Mouse (Mus musculus): Measurements from ENCODE around the gene Hic1. TPM values are rescaled to one million over a fixed set of nuclear protein-coding genes. Genes with fewer than 3 reads are reported as not detected.

Hic1 gene
- polyA plus RNA-seq, 1 experiment: 5.3 TPM

DNA sequence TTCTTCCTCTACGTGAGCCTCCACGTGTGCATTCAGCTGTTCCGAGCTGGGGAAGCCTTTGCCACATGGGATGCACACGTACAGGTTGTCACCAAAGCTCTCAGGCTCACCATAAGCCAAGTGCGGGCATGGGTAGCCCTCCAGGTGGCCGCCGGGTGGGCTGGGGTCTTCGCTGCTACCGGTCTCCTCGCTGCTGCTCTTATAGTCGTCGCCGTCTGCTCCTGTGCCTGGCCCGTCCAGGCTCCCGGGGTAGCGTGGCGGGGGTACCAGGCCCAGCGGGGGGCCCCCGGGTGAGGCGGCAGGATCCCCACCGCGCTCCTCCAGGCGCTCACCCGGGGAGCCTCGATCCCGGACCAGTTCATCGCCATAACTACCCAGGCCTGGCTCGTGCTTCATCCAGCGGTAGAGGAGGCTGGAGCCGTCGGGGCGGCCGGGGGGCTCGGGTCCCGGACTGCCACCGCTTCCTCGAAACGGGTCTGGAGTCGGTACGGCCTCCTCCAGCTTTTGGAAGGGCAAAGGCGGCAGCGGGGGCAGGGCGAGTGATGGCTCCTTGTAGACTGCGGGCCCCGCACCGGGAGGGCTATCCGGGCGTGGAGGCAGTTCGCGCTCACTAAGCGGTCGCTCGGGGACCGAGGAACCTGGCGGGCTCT is 3.0 kb downstream of the Hic1 start:
- Histone ChIP-seq H3K27ac (replicated peaks; ENCODE audit: low read depth, low read length) (peak overlapping the region; percentile 59; the same call in 1 of the 2 replicates), H3K4me3 (ENCODE audit: insufficient read depth, low read depth, low read length) (peak overlapping the region; percentile 84), H3K4me1 (ENCODE audit: control insufficient read depth, insufficient read depth, insufficient read length, low read length) (peaks cover 9% of the 10 kb centered on the region; the same call in 1 of the 2 replicates)

DNA sequence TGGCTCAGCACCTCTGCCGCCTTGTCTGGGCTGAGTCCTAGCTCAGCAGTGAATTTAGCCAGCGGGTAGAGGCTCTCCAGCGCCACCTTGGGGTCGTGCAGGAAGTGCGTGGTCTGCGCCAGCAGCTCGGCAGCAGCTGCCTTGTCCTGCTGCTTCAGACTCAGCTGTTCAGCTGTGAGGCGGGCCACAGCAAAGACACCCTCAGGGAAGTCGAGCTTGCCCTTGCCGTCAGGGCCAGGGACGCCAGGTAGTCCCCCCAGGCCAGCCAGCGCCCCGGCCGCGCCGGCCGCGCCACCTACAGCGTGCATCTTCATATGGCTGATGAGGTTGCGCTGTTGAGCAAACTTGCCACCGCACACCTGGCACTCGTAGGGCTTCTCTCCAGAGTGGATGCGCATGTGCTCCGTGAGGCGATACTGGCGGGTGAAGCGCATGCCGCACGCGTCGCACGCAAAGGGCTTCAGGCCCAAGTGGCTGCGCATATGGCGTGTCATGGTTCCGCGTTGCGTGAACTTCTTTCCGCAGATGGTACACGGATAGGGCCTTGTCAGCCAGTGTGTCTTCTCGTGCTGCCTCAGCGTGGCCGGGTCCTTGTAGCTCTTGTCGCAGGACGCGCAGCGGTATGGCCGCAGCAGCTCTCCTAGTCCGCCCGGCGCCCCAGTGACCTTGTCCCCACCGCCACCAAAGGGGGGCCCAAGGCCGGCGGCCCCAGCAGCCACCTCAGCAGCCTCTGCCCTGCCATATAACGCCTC is 3.7 kb downstream of the Hic1 start:
- Histone ChIP-seq H3K4me3 (ENCODE audit: insufficient read depth, low read depth, low read length) (peak overlapping the region; percentile 84), H3K27ac (replicated peaks; ENCODE audit: low read depth, low read length) (peak overlapping the region; percentile 59), H3K4me1 (ENCODE audit: control insufficient read depth, insufficient read depth, insufficient read length, low read length) (peaks cover 9% of the 10 kb centered on the region; the same call in 1 of the 2 replicates)

DNA sequence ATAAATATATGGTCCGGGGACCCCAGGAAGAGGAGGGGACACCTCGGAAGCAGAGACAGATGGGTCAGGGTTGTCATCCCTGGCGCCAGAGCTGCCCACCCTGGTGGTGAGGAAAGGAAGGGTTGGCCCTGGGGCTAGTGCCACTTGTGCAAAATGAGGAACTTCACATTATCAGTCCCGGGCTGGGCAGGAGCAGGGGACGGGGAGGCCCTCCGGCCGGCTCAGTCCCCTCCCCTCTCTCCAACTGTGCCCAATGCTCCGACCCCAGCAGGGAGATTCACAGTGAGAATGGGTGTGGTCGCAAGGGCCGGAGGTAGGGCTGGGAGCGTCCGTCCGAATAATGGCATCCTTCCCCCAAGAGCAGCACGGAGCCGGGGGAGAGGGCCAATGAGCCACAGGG is 4.6 kb downstream of the Hic1 start:
- peak overlapping the region; percentile 84 for H3K4me3 ChIP-seq (ENCODE audit: insufficient read depth, low read depth, low read length)
- peaks cover 9% of the 10 kb centered on the region; the same call in 1 of the 2 replicates for H3K4me1 ChIP-seq (ENCODE audit: control insufficient read depth, insufficient read depth, insufficient read length, low read length)
- peak overlapping the region; percentile 28 for H3K27ac ChIP-seq (replicated peaks; ENCODE audit: low read depth, low read length)

DNA sequence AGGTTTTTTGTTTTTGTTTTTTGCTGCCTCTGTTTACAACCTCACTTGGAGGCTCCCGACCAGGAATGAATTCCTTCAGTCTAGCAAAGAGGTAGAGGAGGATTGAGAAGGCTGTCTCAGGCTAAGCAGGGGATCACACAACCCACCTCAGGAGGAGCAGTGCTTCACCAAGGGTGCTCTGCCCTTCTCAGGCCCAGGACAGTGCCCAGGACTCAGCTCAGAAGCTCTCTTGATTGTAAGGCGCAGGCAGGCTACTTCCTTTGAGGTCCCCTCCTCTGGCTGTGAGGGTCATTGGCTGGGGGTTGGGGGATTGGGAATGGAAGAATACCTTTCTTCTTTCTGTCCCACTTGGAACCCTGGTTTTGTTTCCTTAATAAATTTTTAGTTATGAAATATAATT is 5.3 kb downstream of the Hic1 start:
- H3K4me1 ChIP-seq (ENCODE audit: control insufficient read depth, insufficient read depth, insufficient read length, low read length): peaks cover 9% of the 10 kb centered on the region; the same call in 1 of the 2 replicates
- H3K4me3 ChIP-seq (ENCODE audit: insufficient read depth, low read depth, low read length): peak overlapping the region; percentile 4; the same call in 1 of the 2 replicates
- H3K27ac ChIP-seq (replicated peaks; ENCODE audit: low read depth, low read length): peak overlapping the region; percentile 4

DNA sequence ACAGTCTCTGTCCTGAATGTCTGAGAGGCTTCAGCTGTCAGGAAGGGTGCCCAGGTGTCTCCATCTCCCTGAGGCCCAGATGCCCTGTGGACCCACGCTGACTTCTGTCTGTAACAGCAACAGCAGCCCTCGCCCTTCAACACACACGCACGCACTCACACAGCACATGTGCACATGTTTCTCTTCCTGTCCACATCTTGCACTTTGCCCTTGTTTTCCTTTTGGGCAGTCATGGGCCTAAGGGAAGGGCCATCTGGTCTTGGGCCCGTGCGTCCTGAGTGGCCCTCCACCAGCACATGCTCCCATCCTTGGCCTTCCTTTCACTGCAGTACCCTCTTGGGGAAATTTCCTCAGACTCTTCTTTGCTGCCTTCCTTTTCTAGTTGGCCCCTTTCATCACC is 5.9 kb downstream of the Hic1 start:
- Histone ChIP-seq H3K4me3 (ENCODE audit: insufficient read depth, low read depth, low read length) (no peak overlapping the region), H3K27ac (replicated peaks; ENCODE audit: low read depth, low read length) (peak overlapping the region; percentile 4), H3K4me1 (ENCODE audit: control insufficient read depth, insufficient read depth, insufficient read length, low read length) (peaks cover 11% of the 10 kb centered on the region; the same call in 1 of the 2 replicates)

DNA sequence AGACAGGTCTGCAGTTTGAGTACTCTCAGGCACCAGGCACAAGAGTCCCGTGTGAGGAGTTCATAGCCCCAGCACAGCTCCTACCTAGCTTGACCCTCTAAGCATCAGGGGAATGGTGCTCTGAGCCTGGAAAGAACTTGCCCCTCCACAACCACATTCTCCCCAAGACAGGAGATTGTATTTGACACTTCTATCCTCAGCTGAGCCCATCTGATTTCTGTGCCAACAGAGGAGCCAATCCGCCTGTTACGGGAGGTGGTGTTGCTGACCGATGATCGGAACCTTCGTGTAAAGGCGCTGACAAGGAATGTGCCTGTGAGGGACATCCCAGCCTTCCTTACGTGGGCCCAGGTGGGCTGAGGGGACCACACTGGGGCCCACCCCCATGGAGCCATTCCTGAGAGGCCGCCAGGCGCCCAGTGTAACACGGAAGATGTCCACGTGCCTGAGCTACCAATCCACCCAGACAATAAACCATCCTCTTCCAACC is 6.7 kb downstream of the Hic1 start:
- H3K4me1 ChIP-seq (ENCODE audit: control insufficient read depth, insufficient read depth, insufficient read length, low read length): peaks cover 13% of the 10 kb centered on the region; the same call in 1 of the 2 replicates
- H3K4me3 ChIP-seq (ENCODE audit: insufficient read depth, low read depth, low read length): no peak overlapping the region
- H3K27ac ChIP-seq (replicated peaks; ENCODE audit: low read depth, low read length): peak overlapping the region; percentile 4; the same call in 1 of the 2 replicates

DNA sequence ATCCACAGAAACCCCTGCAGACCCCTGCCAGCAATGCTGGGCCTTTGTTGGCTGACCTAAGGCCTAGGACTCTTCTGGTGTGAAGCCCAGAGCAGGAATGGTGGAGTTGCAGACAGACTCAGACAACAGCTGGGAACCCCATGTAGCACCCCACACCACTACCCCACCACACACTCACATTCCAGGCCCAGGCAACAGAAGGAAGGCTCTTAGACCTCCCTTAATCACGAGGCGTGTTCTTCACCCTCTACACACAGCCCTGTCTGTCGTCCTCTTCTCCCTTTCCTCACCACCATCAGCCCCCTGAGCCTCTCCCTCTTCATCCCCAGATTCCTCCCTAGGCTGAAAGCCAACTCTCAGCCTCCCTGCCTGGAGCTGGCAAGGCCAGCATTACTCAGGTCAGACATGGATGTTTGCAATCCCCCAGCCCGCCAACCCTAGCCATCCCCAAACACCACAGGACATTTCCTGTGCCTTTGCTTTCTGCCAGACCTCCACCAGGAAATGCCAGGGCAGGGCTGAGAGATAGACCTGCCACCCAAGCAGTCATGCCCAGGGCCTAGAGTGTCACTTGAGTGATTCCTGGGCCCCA is 7.8 kb downstream of the Hic1 start:
- H3K4me3 ChIP-seq (ENCODE audit: insufficient read depth, low read depth, low read length): no peak overlapping the region
- peak overlapping the region; percentile 45; the same call in 1 of the 2 replicates for H3K27ac ChIP-seq (replicated peaks; ENCODE audit: low read depth, low read length)

DNA sequence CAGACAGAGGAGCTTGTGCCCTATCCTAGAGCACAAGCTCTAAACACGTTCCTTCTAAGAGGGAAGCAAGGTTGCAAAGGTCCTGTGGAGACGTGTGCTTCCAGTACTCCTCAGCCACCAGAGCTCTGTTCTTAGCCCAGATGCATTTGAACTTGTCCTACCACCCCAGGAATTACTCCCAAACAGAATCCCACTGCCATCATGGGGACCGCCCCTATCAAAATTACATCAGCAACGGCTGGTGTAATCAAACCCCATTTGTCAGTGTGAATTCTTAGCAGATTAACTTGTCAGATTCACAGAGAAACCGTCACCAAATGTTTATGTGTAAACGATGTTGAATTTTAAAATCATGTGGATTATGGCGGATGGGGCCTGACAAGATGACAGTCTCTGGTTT is 8.4 kb downstream of the Hic1 start:
- Histone ChIP-seq H3K4me1 (ENCODE audit: control insufficient read depth, insufficient read depth, insufficient read length, low read length) (peaks cover 22% of the 10 kb centered on the region; the same call in 1 of the 2 replicates), H3K4me3 (ENCODE audit: insufficient read depth, low read depth, low read length) (no peak overlapping the region), H3K27ac (replicated peaks; ENCODE audit: low read depth, low read length) (no peak overlapping the region)

More for the DNA sequence above, 7.8 kb downstream of the Hic1 start:
- H3K4me1 ChIP-seq (ENCODE audit: control insufficient read depth, insufficient read depth, insufficient read length, low read length): peaks cover 19% of the 10 kb centered on the region; the same call in 1 of the 2 replicates

DNA sequence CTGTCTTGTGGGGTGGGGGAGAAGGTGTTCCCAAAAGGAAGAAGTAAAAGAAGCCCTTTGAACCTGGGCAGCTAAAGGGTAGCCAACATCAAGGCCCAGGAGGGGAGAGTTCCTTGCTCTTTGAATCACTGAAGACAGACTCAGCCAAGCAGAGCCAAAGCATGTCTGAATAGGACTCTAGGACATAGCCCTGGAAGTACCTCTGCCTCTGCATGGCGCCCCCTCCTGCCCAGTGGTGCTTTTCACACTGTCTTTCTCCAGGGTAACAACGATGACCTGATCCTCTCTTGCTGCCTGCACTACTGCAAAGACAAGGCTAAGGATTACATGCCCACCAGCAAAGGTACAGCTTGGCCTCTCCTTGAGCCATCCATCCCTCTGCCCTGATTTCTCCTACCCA is 9.8 kb downstream of the Hic1 start:
- H3K4me3 ChIP-seq (ENCODE audit: insufficient read depth, low read depth, low read length): no peak overlapping the region
- peak overlapping the region; percentile 24 for H3K27ac ChIP-seq (replicated peaks; ENCODE audit: low read depth, low read length)
- peaks cover 19% of the 10 kb centered on the region; the same call in 1 of the 2 replicates for H3K4me1 ChIP-seq (ENCODE audit: control insufficient read depth, insufficient read depth, insufficient read length, low read length)

DNA sequence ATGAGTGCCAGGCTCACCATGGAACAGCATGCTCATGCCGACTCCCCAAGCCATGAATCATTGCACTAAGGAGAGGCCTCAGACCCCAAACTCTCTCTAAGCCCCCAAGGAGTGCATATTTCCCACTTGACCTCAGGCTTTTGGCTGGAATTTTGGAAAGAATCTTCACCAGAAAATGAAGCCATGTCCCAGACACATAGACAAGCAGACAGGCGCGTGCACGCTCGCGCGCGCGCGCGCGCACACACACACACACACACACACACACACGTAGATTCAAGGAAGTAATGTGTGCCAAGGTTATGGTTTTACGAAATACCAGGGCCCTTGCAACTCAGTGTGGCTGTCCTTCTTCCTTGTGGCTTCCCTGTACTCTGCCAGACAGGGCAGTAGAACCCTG is 10.9 kb downstream of the Hic1 start:
- H3K4me1 ChIP-seq (ENCODE audit: control insufficient read depth, insufficient read depth, insufficient read length, low read length): peaks cover 26% of the 10 kb centered on the region
- peak overlapping the region; percentile 76 for H3K27ac ChIP-seq (replicated peaks; ENCODE audit: low read depth, low read length)
- no peak overlapping the region for H3K4me3 ChIP-seq (ENCODE audit: insufficient read depth, low read depth, low read length)

DNA sequence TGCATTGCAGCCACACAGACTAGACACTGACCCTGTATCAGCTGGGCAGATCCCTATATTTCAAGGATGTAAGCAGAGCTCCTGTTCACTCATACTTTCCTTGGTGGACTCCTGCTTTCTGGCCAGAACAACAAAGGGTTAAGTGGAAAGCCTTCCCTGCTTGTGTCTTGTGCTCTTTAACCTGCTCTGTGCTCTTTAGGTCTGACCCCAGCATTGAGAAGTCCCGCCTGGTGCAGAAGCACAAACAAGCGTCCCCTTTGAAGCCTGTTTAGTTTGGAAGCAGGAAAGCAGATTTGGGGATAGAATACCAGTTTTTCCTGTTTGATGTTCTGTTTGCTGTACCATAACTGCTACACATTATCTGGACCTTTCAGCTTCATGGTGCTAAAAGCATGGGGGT is 11.4 kb downstream of the Hic1 start:
- Histone ChIP-seq H3K4me1 (ENCODE audit: control insufficient read depth, insufficient read depth, insufficient read length, low read length) (peaks cover 28% of the 10 kb centered on the region), H3K4me3 (ENCODE audit: insufficient read depth, low read depth, low read length) (no peak overlapping the region), H3K27ac (replicated peaks; ENCODE audit: low read depth, low read length) (peak overlapping the region; percentile 76)

DNA sequence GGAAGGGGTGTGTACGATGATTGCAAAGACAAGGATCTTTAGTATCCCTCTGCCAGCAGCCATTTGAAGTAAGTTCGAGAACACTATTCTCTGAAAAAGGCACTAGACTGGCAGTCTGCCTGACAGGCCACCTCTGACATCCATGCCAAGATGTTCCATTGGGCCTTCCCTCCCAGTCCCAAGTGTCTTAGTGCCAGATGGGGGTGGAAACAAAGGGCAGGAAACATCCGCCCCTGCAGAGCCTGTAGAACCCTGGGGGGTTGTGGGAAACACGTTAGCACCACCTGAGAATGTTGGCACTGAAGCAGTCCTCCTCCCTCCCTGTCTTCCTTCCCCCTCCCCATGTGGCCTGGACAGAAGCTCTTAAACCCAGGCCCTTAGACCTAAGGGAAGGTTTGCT is 12.3 kb downstream of the Hic1 start:
- H3K4me1 ChIP-seq (ENCODE audit: control insufficient read depth, insufficient read depth, insufficient read length, low read length): peaks cover 33% of the 10 kb centered on the region
- no peak overlapping the region for H3K4me3 ChIP-seq (ENCODE audit: insufficient read depth, low read depth, low read length)
- peak overlapping the region; percentile 76 for H3K27ac ChIP-seq (replicated peaks; ENCODE audit: low read depth, low read length)

DNA sequence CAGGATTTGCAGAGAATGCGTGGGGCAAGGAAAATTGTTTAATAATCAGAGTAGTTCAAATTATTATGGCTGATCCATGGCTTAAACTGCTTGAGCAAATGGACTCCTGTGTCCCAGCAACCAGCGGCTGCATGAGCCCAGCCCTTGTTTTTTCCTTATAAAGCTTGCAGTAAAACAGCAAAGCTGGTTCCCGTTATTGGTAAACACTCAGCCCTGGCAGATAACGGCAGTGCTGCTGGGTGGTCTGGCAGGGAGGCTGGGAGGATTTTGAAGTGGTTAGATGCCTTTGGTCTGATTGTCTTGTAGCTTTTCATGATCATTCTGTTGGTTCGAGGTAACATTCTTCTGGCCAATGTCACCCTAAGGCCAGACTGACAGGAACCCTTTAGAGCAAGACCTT is 12.9 kb downstream of the Hic1 start:
- H3K4me3 ChIP-seq (ENCODE audit: insufficient read depth, low read depth, low read length): no peak overlapping the region
- H3K4me1 ChIP-seq (ENCODE audit: control insufficient read depth, insufficient read depth, insufficient read length, low read length): peaks cover 33% of the 10 kb centered on the region
- H3K27ac ChIP-seq (replicated peaks; ENCODE audit: low read depth, low read length): peak overlapping the region; percentile 76

DNA sequence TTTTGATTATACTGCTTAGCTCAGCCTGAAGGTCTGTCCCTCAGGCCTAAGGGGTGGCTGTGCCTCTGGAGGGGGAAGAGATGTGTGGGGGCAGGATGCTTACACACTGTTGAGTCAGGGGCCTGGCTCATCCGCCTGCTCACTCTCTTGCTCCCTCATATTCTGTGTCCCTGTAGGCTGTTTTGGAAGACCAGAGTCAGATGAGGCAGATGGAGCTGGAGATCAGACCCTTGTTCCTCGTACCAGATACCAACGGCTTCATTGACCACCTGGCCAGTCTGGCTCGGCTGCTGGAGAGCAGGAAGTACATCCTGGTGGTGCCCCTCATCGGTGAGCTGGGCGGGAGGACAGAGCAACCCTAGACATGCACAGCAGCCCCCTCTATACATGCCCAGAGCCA is 13.3 kb downstream of the Hic1 start:
- H3K27ac ChIP-seq (replicated peaks; ENCODE audit: low read depth, low read length): peak overlapping the region; percentile 14
- no peak overlapping the region for H3K4me3 ChIP-seq (ENCODE audit: insufficient read depth, low read depth, low read length)
- H3K4me1 ChIP-seq (ENCODE audit: control insufficient read depth, insufficient read depth, insufficient read length, low read length): peaks cover 33% of the 10 kb centered on the region

DNA sequence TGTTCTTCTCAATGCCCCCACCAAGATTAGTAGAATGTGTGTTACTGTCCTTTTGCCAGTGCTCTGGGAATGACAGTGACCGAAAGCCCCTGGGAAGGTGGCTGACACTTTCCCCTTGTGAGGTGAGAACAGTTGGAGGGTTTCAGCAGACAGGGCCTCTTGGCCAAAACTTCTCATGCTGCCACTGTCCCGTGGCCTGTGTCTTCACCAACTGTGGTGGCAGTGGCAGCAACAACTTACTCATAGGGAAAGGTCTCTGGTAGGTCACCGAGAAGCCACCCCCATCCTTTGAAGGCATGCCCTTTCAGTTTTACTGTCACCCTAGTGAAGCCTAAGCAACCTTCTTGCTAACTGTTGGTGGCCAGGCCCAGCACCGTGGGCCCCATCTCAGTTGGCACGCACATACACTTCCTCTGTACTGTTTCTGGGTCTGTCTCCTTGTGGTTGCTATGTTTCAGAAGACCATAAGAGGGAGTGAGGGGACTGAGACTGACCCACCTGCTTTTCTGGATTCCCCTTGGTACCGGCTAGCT is 15.2 kb downstream of the Hic1 start:
- Histone ChIP-seq H3K27ac (replicated peaks; ENCODE audit: low read depth, low read length) (peak overlapping the region; percentile 90), H3K4me1 (ENCODE audit: control insufficient read depth, insufficient read depth, insufficient read length, low read length) (peaks cover 33% of the 10 kb centered on the region), H3K4me3 (ENCODE audit: insufficient read depth, low read depth, low read length) (no peak overlapping the region)
